Mouse (Mus musculus): ENCODE results near the gene Plvap.

GRCm38 (mm10) chr8:71560071-71560470, 48.5 kb upstream of the Plvap start:
- TF ChIP-seq POLR2A (IDR thresholded peaks at IDR 0.05; ENCODE audit: borderline replicate concordance, insufficient read depth, low read length): no peak
- TF ChIP-seq CTCF (IDR thresholded peaks at IDR 0.05; ENCODE audit: borderline replicate concordance, insufficient read depth, low read depth, low read length): no peak
